ENCODE assay signal across 16 mouse cellular contexts in the genomic region with DNA sequence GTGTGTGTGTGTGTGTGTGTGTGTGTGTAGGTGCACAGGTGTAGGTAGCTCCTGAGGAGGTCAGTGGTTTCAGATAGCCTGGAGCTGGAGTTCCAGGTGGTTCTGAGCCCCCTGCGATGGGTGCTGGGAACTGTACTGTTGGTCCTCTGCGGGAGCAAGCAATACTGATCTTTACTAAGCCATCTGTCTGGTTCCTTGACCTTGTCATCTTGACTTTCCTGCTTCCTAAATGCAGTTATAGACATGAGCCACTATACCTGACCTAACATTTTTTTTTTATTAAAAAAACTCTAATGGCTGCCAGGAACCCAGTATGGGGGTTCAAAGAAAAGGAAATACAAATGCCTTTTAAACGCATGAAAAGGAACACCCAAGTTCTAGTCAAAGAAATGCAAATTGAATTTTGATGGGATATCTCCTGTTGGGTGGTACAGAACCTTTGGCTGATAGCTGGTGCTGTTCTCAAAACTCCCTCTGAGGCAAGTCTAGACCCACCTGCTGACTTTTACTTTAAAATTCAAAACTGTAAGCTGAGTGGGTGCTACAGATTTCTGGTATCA.
"Had no signal": no experiment of that assay in that cellular context is flagged by ENCODE, and none has a peak within 500 bp of the region (broad histone marks: within the 10 kb centered on the region; RNA-seq: fewer than 3 reads in every experiment).

No protein-coding gene starts in this region.

- H3K4me3 ChIP-seq: midbrain, embryonic 10.5 days; midbrain, embryonic 12.5 days; myocyte; neural tube, embryonic 13.5 days had no signal

- H3K27me3 ChIP-seq: midbrain, embryonic 12.5 days; neural tube, embryonic 13.5 days had no signal

- DNase-seq: lung, adult 18-20 months; lung, embryonic 14.5 days; lung, postnatal 10 days; lung, postnatal 4 days; midbrain, embryonic 14.5 days; right cerebral cortex, adult 18-20 months; right cerebral cortex, postnatal 25 days; right cerebral cortex, postnatal 4 days; spleen, adult 18-20 months; thymus, adult 2 months; thymus, postnatal 25 days; thymus, postnatal 4 days had no signal

- H3K36me3 ChIP-seq: midbrain, embryonic 10.5 days; midbrain, embryonic 12.5 days; neural tube, embryonic 13.5 days had no signal

- H3K9ac ChIP-seq: lung, embryonic 14.5 days; midbrain, embryonic 12.5 days; neural tube, embryonic 13.5 days had no signal

- H3K27ac ChIP-seq: midbrain, embryonic 10.5 days; midbrain, embryonic 12.5 days; neural tube, embryonic 13.5 days had no signal

- H3K9me3 ChIP-seq: midbrain, embryonic 10.5 days; midbrain, embryonic 12.5 days; neural tube, embryonic 13.5 days had no signal
